Mouse (Mus musculus) Patski (cell line): Measurements from ENCODE around the gene March8. TPM values are rescaled to one million over a fixed set of nuclear protein-coding genes. Genes with fewer than 3 reads are reported as not detected.

Experiments used
- ATAC-seq: fragments of 100-300 bp; one replicate; pipeline ENCODE4 v1.8.0; 2021
- CTCF ChIA-PET: fragments of 350-600 bp; sonication (Branson Sonifier 250); formaldehyde crosslinking; loops from one replicate; lab custom pipeline; 2022; ENCODE audit warnings: inconsistent platforms; lab: Charles Lee
- POLR2A ChIA-PET: fragments of 350-600 bp; sonication (Branson Sonifier 250); formaldehyde crosslinking; loops from one replicate; lab custom pipeline; 2022; ENCODE audit warnings: antibody characterized with exemption, inconsistent platforms; lab: Charles Lee
- DNase-seq: peaks from one replicate; pipeline ENCODE4 v3.0.0-alpha.2; 2011; ENCODE audit warnings: low read depth, low spot score
- H3K27me3 ChIP-seq: fragments of 371-371 bp; one replicate; pipeline ENCODE4 v1.5.1; 2021
- CTCF ChIP-seq: fragments of 100-300 bp; IDR thresholded peaks from one replicate; pipeline ENCODE4 v1.5.1; 2021
- in situ Hi-C: fragments of 300-500 bp; cut with MboI; formaldehyde crosslinking; loops from 3 replicates; pipeline ENCODE4 v1.11.1; 2018; ENCODE audit warnings: low pct_unique_long_range_greater_than_20kb, mixed read lengths
- polyA plus RNA-seq: library from polyadenylated mRNA; unstranded; gene quantifications from one replicate; pipeline ENCODE4 v1.2.3, GENCODE M21; 2021

Gene March8
- polyA plus RNA-seq, 1 experiment from 2014 or later, result 78.7 TPM

DNA sequence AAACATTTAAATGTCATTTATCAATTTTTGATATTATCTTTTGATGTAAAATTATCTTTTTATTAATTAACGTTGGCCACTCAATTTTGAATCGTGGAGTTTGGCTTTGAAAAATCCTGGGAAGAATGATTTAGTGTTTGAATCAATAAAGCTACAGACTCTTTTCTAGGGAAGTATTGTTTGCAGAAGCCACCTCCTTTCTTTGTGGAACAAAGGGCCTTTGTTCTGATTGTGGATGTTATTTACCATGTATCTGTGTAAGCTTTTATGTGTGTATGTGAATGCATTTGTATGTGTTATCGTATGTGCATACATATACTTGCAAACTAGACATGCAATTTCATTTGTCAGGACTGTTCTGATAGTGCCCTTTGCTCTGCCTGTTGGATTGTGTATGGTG lies 48.7 kb downstream of the March8 start:
- DNase-seq (no peak), ATAC-seq (no peak)
- H3K27me3 ChIP-seq, result no peaks in the 10 kb centered on the region
- POLR2A ChIA-PET, result interaction anchor here (0.6 to 1.4 kb wide), 2 partner anchors 18 to 22 kb away, joined by 3 read pairs; no protein-coding TSS in a partner anchor
- in situ Hi-C loops, result no loop called here
- CTCF ChIA-PET, result interaction anchor here (1.3 kb wide), 1 partner anchor 17 kb away, joined by 3 read pairs; no protein-coding TSS in a partner anchor
- TF ChIP-seq CTCF, result no peak

DNA sequence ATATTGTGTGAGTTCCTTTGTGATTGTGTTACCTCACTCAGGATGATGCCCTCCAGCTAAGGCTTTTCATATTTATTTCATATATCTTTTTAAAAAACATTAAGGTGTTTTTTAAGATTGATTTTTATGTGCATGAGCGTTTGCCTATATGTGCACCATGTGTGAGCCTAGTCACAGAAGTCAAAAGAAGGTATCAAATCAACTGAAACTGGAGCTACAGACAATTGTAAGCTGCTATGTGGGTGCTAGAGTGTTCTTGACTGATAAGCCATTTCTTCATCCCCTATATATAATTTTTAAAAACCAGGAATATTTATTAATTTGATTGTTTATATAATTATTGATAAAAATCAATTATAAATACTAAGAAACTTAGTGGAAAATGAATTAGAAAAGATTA lies 50.2 kb downstream of the March8 start:
- in situ Hi-C loops, result no loop called here
- no peak for DNase-seq
- ChIA-PET POLR2A (no interaction called here), CTCF (interaction anchor here (1.4 kb wide), 1 partner anchor 12 kb away, joined by 5 read pairs; no protein-coding TSS in a partner anchor)
- H3K27me3 ChIP-seq, result no peaks in the 10 kb centered on the region
- no peak for TF ChIP-seq CTCF
- no peak for ATAC-seq

DNA sequence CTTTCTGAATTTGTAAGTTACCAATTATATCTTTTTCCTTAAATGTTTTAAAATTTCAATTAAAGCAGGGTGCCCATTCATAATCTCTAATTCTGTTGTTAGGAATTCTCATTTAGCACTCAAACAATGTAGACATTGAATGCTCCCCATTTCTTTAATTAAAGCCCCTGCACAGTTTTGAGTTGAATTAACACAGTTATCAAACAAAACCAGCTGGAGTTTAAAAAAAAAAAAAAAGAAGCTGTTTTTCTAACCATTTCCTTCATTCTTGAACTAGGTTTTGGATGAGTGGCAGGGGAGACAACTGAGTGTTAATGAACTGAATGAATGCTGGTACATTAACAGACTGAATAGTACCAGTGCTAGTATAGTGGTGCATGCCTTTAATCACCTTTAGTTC lies 51.7 kb downstream of the March8 start:
- ChIA-PET CTCF (interaction anchor here (1.0 to 1.4 kb wide), 2 partner anchors 10 to 25 kb away, joined by 3 to 5 read pairs; no protein-coding TSS in a partner anchor), POLR2A (no interaction called here)
- no peak for TF ChIP-seq CTCF
- no peaks in the 10 kb centered on the region for H3K27me3 ChIP-seq
- in situ Hi-C loops, result no loop called here
- ATAC-seq (no peak), DNase-seq (no peak)

DNA sequence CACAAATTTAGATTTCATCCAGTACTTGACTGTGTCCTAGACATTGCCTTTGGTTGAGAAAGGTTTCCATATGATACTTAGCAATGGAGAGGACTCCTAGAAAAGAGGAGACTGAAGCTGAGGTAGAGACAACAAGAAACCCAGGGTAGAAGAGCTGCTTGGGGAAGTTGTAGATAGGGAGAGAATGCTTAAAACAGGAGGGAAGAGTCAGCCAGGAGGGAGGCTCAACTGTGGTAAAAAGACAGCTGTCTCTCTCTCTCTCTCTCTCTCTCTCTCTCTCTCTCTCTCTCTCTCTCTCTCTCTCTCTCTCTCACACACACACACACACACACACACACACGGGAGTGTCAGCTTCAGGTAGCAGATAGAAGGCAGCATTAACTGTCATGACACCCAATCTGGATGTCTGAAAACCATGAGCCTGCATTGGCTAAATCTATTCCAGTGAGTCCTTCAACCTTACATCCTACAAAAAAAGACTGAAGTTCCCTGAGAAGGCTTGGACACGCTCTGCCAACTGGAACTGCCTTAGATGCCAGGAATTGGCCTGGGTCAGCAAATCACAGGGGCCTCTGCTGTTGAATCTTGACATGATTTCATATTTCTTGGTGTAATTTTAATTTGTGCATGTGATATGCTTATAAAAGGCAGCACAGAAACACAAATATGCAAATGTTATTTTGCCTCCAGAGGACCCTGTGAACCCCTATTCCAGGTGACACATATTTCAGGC lies 57.3 kb downstream of the March8 start:
- ATAC-seq (no peak), DNase-seq (no peak)
- in situ Hi-C loops, result no loop called here
- POLR2A ChIA-PET, result no interaction called here
- CTCF ChIA-PET, result no interaction called here
- H3K27me3 ChIP-seq, result no peaks in the 10 kb centered on the region
- TF ChIP-seq CTCF, result no peak

DNA sequence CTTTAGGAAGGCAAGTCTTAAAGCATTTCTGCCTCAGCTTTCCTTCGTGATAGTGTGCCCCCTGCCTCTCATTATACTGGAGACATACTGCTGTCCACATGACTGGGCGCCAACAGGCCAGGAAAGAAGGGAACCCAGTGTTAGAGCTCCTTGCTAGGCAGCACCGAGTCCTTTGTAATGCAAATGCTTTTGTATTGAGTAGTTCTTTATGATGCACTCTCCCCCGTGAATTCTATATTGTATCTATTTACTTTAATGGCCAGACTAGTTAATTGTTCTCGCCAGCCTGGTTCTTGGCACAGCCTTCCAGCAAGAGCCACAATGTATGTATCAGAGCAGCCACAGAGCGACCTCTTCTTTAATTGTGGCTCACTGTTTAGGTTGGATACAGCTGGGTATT lies 59.8 kb downstream of the March8 start:
- ChIA-PET POLR2A (no interaction called here), CTCF (no interaction called here)
- DNase-seq (no peak), ATAC-seq (no peak)
- in situ Hi-C loops, result no loop called here
- TF ChIP-seq CTCF, result no peak
- no peaks in the 10 kb centered on the region for H3K27me3 ChIP-seq

DNA sequence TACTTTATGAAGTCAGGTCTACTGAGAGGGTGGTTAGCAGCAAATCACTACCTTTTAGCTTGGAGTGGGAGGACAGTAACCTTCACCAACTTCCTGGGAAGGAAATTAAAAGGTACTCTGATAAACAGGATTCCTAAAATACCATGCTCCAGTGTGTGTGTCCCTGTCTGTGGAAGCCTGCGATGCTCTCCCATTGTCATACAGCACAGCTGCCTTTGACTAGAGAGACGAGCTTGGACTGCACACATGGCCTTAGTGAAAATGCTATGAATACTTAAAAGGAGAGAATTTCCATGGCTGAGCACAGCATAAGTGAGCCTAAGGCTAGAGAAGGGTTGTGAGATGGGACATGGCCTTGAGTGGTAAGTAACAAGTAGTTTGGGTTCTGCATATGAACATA lies 60.3 kb downstream of the March8 start:
- CTCF ChIA-PET, result no interaction called here
- ATAC-seq (no peak), DNase-seq (no peak)
- POLR2A ChIA-PET, result no interaction called here
- no peak for TF ChIP-seq CTCF
- in situ Hi-C loops, result no loop called here
- no peaks in the 10 kb centered on the region for H3K27me3 ChIP-seq

DNA sequence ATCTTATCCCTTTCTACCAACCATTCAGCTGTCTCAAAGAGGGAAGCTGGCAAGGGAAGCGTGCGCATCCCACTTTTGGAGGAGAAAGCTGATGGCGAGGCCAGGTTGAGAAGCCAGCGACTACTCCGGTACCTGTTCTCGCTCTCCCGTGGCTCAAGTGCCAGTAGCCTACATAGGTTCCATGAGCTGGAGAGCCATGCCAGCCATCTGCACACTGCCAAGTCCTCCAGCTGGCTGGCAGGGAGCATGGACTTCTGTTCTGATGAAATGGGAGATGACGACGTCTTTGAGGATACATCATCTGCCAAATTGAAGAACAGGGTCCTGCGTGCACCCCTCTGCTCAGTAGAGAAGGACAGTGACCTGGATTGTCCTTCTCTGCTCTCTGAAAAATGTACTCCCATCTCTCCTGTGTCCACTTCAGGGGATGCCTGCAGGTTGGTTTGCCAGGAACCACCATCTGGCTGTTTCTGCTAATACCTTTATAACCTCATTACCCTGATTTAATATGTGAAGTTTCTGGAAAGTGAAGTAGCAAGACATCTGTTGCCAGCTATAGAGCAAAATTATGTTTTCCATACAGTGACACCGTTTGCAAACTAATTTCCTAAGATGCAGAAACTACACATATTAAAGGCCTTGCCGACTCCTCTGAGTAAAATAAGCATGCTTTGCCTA lies 64.1 kb downstream of the March8 start:
- TF ChIP-seq CTCF, result no peak
- DNase-seq (no peak), ATAC-seq (no peak)
- no peaks in the 10 kb centered on the region for H3K27me3 ChIP-seq
- POLR2A ChIA-PET, result no interaction called here
- in situ Hi-C loops, result loop anchor here (25.0 kb wide), 1 partner anchor 515 kb away; no protein-coding TSS in a partner anchor
- CTCF ChIA-PET, result no interaction called here

DNA sequence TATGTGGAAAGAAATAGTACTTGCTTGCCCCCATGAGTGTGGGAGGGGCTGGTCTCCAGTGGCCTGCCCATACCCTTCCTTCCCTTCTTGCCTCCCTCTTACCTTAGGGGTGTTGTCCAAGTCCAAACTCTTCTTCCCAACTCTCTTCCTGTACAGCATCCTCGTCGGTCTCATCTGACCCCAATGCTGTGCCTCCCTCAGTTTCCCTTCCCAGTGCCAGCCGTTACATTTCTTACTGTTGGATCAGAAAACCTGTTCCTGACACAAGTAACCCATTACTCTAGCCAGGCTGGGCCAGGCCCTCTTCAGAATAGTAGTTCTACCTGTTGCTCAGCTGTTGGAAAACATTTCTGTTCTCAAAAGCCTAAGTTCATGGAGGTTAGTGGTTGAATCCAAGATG lies 64.6 kb downstream of the March8 start:
- no peak for TF ChIP-seq CTCF
- no peak for DNase-seq
- POLR2A ChIA-PET, result no interaction called here
- CTCF ChIA-PET, result no interaction called here
- ATAC-seq, result no peak
- in situ Hi-C loops, result loop anchor here (25.0 kb wide), 1 partner anchor 515 kb away; no protein-coding TSS in a partner anchor
- no peaks in the 10 kb centered on the region for H3K27me3 ChIP-seq

DNA sequence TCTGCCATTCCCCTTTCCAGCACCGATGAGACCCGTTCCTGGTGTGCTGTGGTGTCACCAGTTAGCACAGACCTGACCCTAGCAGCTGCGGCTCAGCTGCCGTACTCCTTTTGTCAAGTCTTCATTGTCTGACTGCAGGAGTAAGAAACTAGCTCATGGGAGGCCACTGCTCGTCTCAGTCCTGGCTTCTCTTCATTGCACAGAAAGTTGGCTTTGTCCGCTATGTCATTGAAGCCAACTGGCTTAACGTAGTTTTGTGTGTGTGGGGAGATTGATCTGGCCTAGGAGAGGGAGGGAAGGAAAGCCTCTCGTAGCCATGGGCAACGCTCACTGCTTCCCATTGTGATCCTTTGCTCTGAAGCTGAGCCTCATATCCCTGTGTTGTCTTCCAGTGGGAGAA lies 67.4 kb downstream of the March8 start:
- no peak for TF ChIP-seq CTCF
- H3K27me3 ChIP-seq, result no peaks in the 10 kb centered on the region
- POLR2A ChIA-PET, result interaction anchor here (0.5 kb wide), 1 partner anchor 50 kb away, joined by 3 read pairs; no protein-coding TSS in a partner anchor
- CTCF ChIA-PET, result interaction anchor here (1.2 kb wide), 1 partner anchor 15 kb away, joined by 3 read pairs; no protein-coding TSS in a partner anchor
- in situ Hi-C loops, result loop anchor here (25.0 kb wide), 1 partner anchor 518 kb away; no protein-coding TSS in a partner anchor
- ATAC-seq (no peak), DNase-seq (no peak)

DNA sequence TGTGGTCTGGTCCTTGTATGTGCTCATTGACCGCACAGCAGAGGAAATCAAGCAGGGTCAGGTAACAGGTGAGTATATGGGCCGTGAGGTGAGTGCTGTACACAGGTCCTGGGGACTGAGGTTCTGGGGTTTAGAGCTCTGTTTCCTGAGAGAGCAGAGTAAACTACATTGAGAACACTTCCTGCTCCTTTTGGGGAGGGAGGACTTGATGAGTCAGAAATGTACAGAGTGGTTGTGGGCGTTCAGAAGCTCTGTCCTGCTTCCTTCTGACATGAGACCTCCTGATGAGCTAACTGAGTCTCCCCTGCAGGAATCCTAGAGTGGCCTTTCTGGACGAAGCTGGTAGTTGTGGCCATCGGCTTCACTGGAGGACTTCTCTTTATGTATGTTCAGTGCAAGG lies 67.9 kb downstream of the March8 start:
- no peaks in the 10 kb centered on the region for H3K27me3 ChIP-seq
- no peak for TF ChIP-seq CTCF
- in situ Hi-C loops, result loop anchor here (25.0 kb wide), 1 partner anchor 518 kb away; no protein-coding TSS in a partner anchor
- POLR2A ChIA-PET, result no interaction called here
- CTCF ChIA-PET, result interaction anchor here (1.2 to 1.4 kb wide), 2 partner anchors 14 to 173 kb away, joined by 3 to 5 read pairs; no protein-coding TSS in a partner anchor
- no peak for DNase-seq
- peak; percentile 38 for ATAC-seq

DNA sequence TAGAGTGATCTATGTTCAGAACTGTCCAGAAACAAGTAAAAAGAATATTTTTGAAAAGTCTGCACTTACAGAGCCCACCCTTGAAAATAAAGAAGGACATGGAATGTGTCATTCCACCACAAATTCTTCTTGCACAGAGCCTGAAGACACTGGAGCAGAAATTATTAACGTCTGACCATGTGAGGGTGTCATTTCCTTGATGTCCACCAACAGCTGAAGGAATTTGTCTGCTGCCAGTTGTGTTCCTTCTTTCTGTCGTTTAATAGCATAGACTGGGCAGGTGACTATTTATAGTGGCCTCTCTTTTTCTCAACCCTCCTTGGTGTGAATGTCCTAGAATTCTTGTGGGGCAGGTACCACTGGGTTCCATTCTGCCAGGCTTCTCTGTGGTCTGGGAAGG lies 68.3 kb downstream of the March8 start:
- TF ChIP-seq CTCF, result no peak
- in situ Hi-C loops, result loop anchor here (25.0 kb wide), 1 partner anchor 519 kb away; no protein-coding TSS in a partner anchor
- POLR2A ChIA-PET, result interaction anchor here (1.7 kb wide), 1 partner anchor 21 kb away, joined by 9 read pairs; no protein-coding TSS in a partner anchor
- ATAC-seq (peak; percentile 40), DNase-seq (no peak)
- CTCF ChIA-PET, result interaction anchor here (1.4 to 1.8 kb wide), 2 partner anchors 173 to 178 kb away, joined by 4 to 5 read pairs; no protein-coding TSS in a partner anchor
- no peaks in the 10 kb centered on the region for H3K27me3 ChIP-seq
